Mouse (Mus musculus) layer of hippocampus, adult 2 months (tissue): Measurements from ENCODE around the gene Cald1. TPM values are rescaled to one million over a fixed set of nuclear protein-coding genes. Genes with fewer than 3 reads are reported as not detected.

Experiments
- DNase-seq, 2 experiments: peaks; one replicate each; pipeline ENCODE4 v3.0.0; 2022; ENCODE audit warnings: low spot score in 2 of 2
- H3K27ac ChIP-seq: fragments of 200-600 bp; 2 replicates; pipeline ENCODE4 v1.8.1; 2022
- H3K4me3 ChIP-seq: fragments of 200-600 bp; 2 replicates; pipeline ENCODE4 v1.8.1; 2022; ENCODE audit warnings: mild to moderate bottlenecking
- CTCF ChIP-seq: fragments of 200-600 bp; conservative IDR thresholded peaks from 2 replicates; pipeline ENCODE4 v1.8.1; 2022; ENCODE audit warnings: antibody characterized with exemption, mild to moderate bottlenecking, moderate library complexity
- total RNA-seq, 2 experiments: library from RNA; stranded (reverse); gene quantifications; 2 replicates each; pipeline ENCODE4 v1.2.3; 2021

Cald1 gene
- total RNA-seq, 2 experiments from 2014 or later, result 32.9 to 38.8 TPM

- Histone ChIP-seq H3K4me3 (no peak overlapping the region), H3K27ac (peak overlapping the region; percentile 77)
- no peak for TF ChIP-seq CTCF
- peak; percentile 23 to 28 for DNase-seq
Measured at GRCm38 (mm10) chr6:34658791-34659190, 60.5 kb downstream of the Cald1 start.

- no peak for DNase-seq
- no peak for TF ChIP-seq CTCF
- no peak overlapping the region; the same call in 1 of the 2 replicates for H3K27ac ChIP-seq
- H3K4me3 ChIP-seq, result no peak overlapping the region
Measured at GRCm38 (mm10) chr6:34660724-34661123, 62.4 kb downstream of the Cald1 start.

GRCm38 (mm10) chr6:34662626-34663025 lies 64.3 kb downstream of the Cald1 start:
- no peak overlapping the region for H3K4me3 ChIP-seq
- no peak overlapping the region for H3K27ac ChIP-seq
- no peak for DNase-seq
- no peak for TF ChIP-seq CTCF

GRCm38 (mm10) chr6:34664291-34664690 lies 66.0 kb downstream of the Cald1 start:
- Histone ChIP-seq H3K4me3 (no peak overlapping the region), H3K27ac (no peak overlapping the region)
- TF ChIP-seq CTCF, result no peak
- no peak for DNase-seq

- no peak overlapping the region for H3K27ac ChIP-seq
- no peak overlapping the region for H3K4me3 ChIP-seq
- TF ChIP-seq CTCF, result no peak
- no peak for DNase-seq
Measured at GRCm38 (mm10) chr6:34664749-34665148, 66.4 kb downstream of the Cald1 start.

- no peak overlapping the region for H3K4me3 ChIP-seq
- no peak for DNase-seq
- no peak for TF ChIP-seq CTCF
- no peak overlapping the region for H3K27ac ChIP-seq
Measured at GRCm38 (mm10) chr6:34668739-34669254, 70.5 kb downstream of the Cald1 start.

GRCm38 (mm10) chr6:34671355-34671754 lies 73.1 kb downstream of the Cald1 start:
- Histone ChIP-seq H3K27ac (no peak overlapping the region), H3K4me3 (no peak overlapping the region)
- TF ChIP-seq CTCF, result no peak
- no peak for DNase-seq

- Histone ChIP-seq H3K27ac (no peak overlapping the region), H3K4me3 (no peak overlapping the region)
- TF ChIP-seq CTCF, result no peak
- DNase-seq, result no peak
Measured at GRCm38 (mm10) chr6:34674416-34674815, 76.1 kb downstream of the Cald1 start.

GRCm38 (mm10) chr6:34674897-34675296 lies 76.6 kb downstream of the Cald1 start:
- TF ChIP-seq CTCF, result no peak
- Histone ChIP-seq H3K4me3 (no peak overlapping the region), H3K27ac (no peak overlapping the region)
- DNase-seq, result no peak

- Histone ChIP-seq H3K4me3 (no peak overlapping the region), H3K27ac (no peak overlapping the region)
- no peak for TF ChIP-seq CTCF
- no peak for DNase-seq
Measured at GRCm38 (mm10) chr6:34682126-34682525, 83.8 kb downstream of the Cald1 start.

GRCm38 (mm10) chr6:34684886-34685285 lies 86.6 kb downstream of the Cald1 start:
- H3K27ac ChIP-seq, result no peak overlapping the region
- no peak for TF ChIP-seq CTCF
- no peak overlapping the region for H3K4me3 ChIP-seq
- no peak for DNase-seq

GRCm38 (mm10) chr6:34688971-34689370 lies 90.7 kb downstream of the Cald1 start:
- DNase-seq, result no peak
- Histone ChIP-seq H3K4me3 (no peak overlapping the region), H3K27ac (no peak overlapping the region)
- no peak for TF ChIP-seq CTCF

- TF ChIP-seq CTCF, result no peak
- H3K4me3 ChIP-seq, result no peak overlapping the region
- DNase-seq, result no peak
- no peak overlapping the region for H3K27ac ChIP-seq
Measured at GRCm38 (mm10) chr6:34691416-34691815, 93.1 kb downstream of the Cald1 start.

GRCm38 (mm10) chr6:34694096-34694495 lies 95.8 kb downstream of the Cald1 start:
- DNase-seq, result no peak
- Histone ChIP-seq H3K27ac (no peak overlapping the region), H3K4me3 (no peak overlapping the region)
- TF ChIP-seq CTCF, result no peak
